Mouse (Mus musculus): ENCODE measurements around the gene Sipa1l3. TPM values are rescaled to one million over a fixed set of nuclear protein-coding genes. Genes with fewer than 3 reads are reported as not detected.

Gene Sipa1l3
- total RNA-seq, 2 experiments from 2014 or later: 7.8 to 13.1 TPM

GRCm38 (mm10) chr7:29319337-29320307, 198.8 kb downstream of the Sipa1l3 start:
- intact Hi-C loops (cut with DNase I; ENCODE audit: low total_unique reads): no loop called here
- no peak for DNase-seq

GRCm38 (mm10) chr7:29318115-29318911, 200.1 kb downstream of the Sipa1l3 start:
- DNase-seq: peak; percentile 64
- intact Hi-C loops (cut with DNase I; ENCODE audit: low total_unique reads): no loop called here

- DNase-seq: peak; percentile 68
- intact Hi-C loops (cut with DNase I; ENCODE audit: low total_unique reads): no loop called here
These were observed 200.9 kb downstream of the Sipa1l3 start for GRCm38 (mm10) chr7:29317558-29317957.

GRCm38 (mm10) chr7:29316976-29317375, 201.5 kb downstream of the Sipa1l3 start:
- DNase-seq: peak; percentile 56

GRCm38 (mm10) chr7:29316137-29316734, 202.2 kb downstream of the Sipa1l3 start:
- DNase-seq: no peak
- intact Hi-C loops (cut with DNase I; ENCODE audit: low total_unique reads): no loop called here

More at GRCm38 (mm10) chr7:29316976-29317375, 201.5 kb downstream of the Sipa1l3 start:
- intact Hi-C loops (cut with DNase I; ENCODE audit: low total_unique reads): no loop called here

GRCm38 (mm10) chr7:29314844-29315628, 203.4 kb downstream of the Sipa1l3 start:
- DNase-seq: no peak
- intact Hi-C loops (cut with DNase I; ENCODE audit: low total_unique reads): no loop called here

DNA sequence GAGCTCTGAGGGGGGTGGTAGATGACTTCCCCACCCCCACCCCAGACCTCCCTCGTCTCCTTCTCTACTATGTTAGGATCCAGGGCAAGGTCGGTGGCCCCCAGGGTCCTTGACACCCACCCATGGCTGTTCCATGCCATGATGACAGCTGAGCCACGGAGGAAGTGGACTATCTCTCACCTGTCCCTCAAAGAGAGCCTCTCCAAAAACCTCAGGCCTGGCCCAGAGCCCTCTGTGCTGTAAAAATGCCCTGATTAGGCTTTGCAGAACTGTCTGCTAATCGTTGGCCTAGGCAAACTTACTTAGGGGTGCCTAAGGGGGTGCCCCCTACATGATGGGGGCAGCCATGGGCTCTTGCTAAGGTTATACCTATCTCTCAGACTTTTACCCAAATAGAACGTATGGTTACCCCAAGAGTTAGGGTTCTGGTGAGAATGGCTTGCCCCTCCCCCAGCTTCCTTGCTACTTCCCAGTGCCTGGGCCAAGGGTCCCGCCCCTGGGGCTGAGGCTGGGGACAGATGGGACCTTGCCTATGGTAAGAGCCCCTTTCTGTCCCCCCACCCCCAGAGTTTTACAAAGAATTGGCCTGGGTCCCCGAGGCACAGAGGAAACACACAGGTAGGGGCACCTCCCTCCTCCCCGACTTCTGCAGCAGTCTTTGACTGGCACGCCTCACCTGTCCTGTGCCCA, 204.7 kb downstream of the Sipa1l3 start:
- DNase-seq: no peak
- intact Hi-C loops (cut with DNase I; ENCODE audit: low total_unique reads): no loop called here

GRCm38 (mm10) chr7:29313051-29313450, 205.4 kb downstream of the Sipa1l3 start:
- intact Hi-C loops (cut with DNase I; ENCODE audit: low total_unique reads): no loop called here
- no peak for DNase-seq

GRCm38 (mm10) chr7:29309749-29310148, 208.7 kb downstream of the Sipa1l3 start:
- intact Hi-C loops (cut with DNase I; ENCODE audit: low total_unique reads): no loop called here
- DNase-seq: no peak

GRCm38 (mm10) chr7:29309221-29309721, 209.2 kb downstream of the Sipa1l3 start:
- DNase-seq: peak; percentile 61
- intact Hi-C loops (cut with DNase I; ENCODE audit: low total_unique reads): no loop called here

GRCm38 (mm10) chr7:29307350-29308104, 210.9 kb downstream of the Sipa1l3 start:
- intact Hi-C loops (cut with DNase I; ENCODE audit: low total_unique reads): no loop called here
- peak; percentile 91 for DNase-seq

DNA sequence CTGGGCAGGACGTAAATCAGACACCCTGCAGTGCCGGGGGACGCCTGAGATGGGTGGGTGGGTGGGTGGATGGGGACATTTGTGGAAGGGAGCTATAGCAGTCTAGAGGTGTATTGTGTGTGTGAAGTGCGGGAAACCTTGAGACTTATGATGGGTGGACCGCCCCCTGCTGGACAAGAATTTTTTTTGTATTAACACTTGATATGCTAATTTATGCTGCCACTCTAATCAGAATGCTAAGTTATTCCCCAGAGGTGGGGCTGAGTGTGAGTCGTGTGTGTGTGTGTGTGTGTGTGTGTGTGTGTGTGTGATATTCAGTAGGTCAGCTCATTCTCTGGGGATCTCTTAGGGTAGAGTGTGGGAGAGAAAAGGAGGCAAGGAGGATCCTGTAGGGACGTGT, 211.8 kb downstream of the Sipa1l3 start:
- no peak for DNase-seq
- intact Hi-C loops (cut with DNase I; ENCODE audit: low total_unique reads): no loop called here

- intact Hi-C loops (cut with DNase I; ENCODE audit: low total_unique reads): no loop called here
- no peak for DNase-seq
These were observed 212.3 kb downstream of the Sipa1l3 start for GRCm38 (mm10) chr7:29306108-29306507.

GRCm38 (mm10) chr7:29305263-29305988, 213.0 kb downstream of the Sipa1l3 start:
- DNase-seq: no peak
- intact Hi-C loops (cut with DNase I; ENCODE audit: low total_unique reads): no loop called here

- DNase-seq: no peak
- intact Hi-C loops (cut with DNase I; ENCODE audit: low total_unique reads): no loop called here
These were observed 213.8 kb downstream of the Sipa1l3 start for GRCm38 (mm10) chr7:29304463-29305262.

- peak; percentile 84 for DNase-seq
- intact Hi-C loops (cut with DNase I; ENCODE audit: low total_unique reads): no loop called here
These were observed 214.5 kb downstream of the Sipa1l3 start, which contains the start of gene Dpf1 for GRCm38 (mm10) chr7:29303738-29304462. TSS of gene Dpf1 (plus strand) at chr7:29303951.
